Mouse (Mus musculus) liver, adult 2 months (tissue): ENCODE data around the gene Hoxc12.

Source experiments
- CTCF ChIP-seq: fragments of 200-500 bp; IDR thresholded peaks from 2 replicates; pipeline ENCODE4 v1.5.1; 2011; ENCODE audit warnings: low read depth, low read length, control low read depth
- POLR2A ChIP-seq: fragments of 200-500 bp; IDR thresholded peaks from 2 replicates; pipeline ENCODE4 v1.6.1; 2011; ENCODE audit warnings: low read length, control low read depth; ENCODE audit not compliant: insufficient read depth; ENCODE audit errors: extremely low read depth

DNA sequence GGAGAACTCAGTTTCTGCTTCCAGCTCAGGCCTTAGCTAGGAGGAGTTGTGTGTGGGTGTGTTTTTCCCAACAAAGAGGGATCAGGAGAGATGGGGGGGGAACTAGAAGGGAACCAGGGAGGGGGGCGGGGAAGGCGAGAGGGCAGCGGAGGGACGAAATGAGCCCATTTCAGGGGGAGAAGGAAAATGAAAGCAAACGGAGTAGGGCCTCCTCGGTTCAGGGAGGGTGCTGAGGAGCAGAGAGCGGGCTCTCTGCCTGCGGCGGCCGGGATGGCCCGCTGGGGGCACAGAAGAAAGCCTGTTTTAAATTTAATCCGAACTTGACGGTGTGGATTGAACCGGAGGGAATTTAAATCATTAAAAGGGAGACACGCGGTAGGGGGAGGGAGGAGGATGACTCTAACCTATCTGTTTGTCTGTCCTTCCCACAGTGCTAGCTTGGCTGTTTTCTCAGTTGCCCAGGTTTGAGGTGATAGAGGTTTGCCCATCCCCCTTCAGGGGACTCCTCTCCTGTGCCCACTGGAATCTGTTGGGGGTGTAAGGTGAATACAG, 40.9 kb downstream of the Hoxc12 start:
- TF ChIP-seq CTCF (no peak), POLR2A (no peak)
